12 mouse cellular contexts compared by ENCODE assay signal in the genomic region with DNA sequence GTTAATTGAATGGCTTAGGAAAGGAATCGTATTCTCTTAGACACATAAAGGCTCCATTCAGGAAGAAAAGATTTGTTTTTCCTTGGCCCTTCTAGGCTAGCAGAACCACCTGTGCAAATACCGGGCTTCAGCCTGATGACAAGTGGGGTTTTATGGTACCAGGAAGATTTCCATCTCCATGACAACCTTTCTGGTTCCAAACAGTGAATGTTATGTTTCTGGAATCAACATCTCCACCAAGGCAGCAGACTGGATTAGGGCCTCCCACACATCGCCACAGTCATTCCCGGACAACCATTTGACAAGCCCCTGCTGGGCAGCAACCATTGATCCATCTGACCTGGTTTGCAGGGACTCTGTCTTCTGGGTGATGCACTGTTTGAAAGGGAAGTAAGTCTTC.
A peak's percentile ranks its signal among the peaks of the same experiment; 100 is the strongest.
DNase-seq lines count a peak whose midpoint lies in the region; ATAC-seq lines count a peak whose summit lies in the region.
"Had no signal": no experiment of that assay in that cellular context is flagged by ENCODE, and none has a peak within 500 bp of the region (broad histone marks: within the 10 kb centered on the region; RNA-seq: fewer than 3 reads in every experiment).

No protein-coding gene starts in this region.

- H3K9ac ChIP-seq in hindbrain, embryonic 14.5 days = no peak overlapping the region
- H3K9ac ChIP-seq in midbrain, embryonic 16.5 days (ENCODE audit: low read depth, low read length) = no peak overlapping the region

- peak; percentile 48 for DNase-seq in Muller cell, postnatal 12 days (ENCODE audit: inconsistent ontology term)
- peak; percentile 75 for DNase-seq in embryo, embryonic 10.5 days (ENCODE audit: low spot score)
- no peak for DNase-seq in hindbrain, embryonic 14.5 days (ENCODE audit: low spot score)
- no peak for DNase-seq in heart, adult 9 months (ENCODE audit: low spot score in 2 of 2)
- DNase-seq in urinary bladder, adult 18-20 months (ENCODE audit: low spot score in 2 of 2) = no peak
- DNase-seq in kidney, postnatal 25 days = no peak
- DNase-seq: cerebellum, adult 9-11 months; lung, adult 2 months; thymus, postnatal 14 days had no signal

- H3K9me3 ChIP-seq in hindbrain, embryonic 14.5 days (ENCODE audit: control insufficient read depth, low read length) = no peaks in the 10 kb centered on the region
- H3K9me3 ChIP-seq in midbrain, embryonic 16.5 days (replicated peaks; ENCODE audit: control insufficient read depth, low read length, poor library complexity, severe bottlenecking) = no peaks in the 10 kb centered on the region

- 10% methylated on average over 4 of the region's 4 CpGs for WGBS in hindbrain, embryonic 14.5 days
- WGBS in midbrain, embryonic 16.5 days = 7% methylated on average over 4 of the region's 4 CpGs

- H3K4me2 ChIP-seq in hindbrain, embryonic 14.5 days (replicated peaks) = no peak overlapping the region
- no peak overlapping the region for H3K4me2 ChIP-seq in midbrain, embryonic 16.5 days (ENCODE audit: low read length)
- H3K4me2 ChIP-seq: heart, embryonic 11.5 days had no signal

- no peaks in the 10 kb centered on the region for H3K27me3 ChIP-seq in hindbrain, embryonic 14.5 days (ENCODE audit: control insufficient read depth, insufficient read depth, low read length)
- H3K27me3 ChIP-seq in midbrain, embryonic 16.5 days (ENCODE audit: control insufficient read depth, insufficient read depth, low read depth, low read length) = no peaks in the 10 kb centered on the region
- H3K27me3 ChIP-seq: CH12.LX had no signal

- H3K4me3 ChIP-seq in hindbrain, embryonic 14.5 days (replicated peaks; ENCODE audit: low read length) = no peak overlapping the region
- no peak overlapping the region for H3K4me3 ChIP-seq in midbrain, embryonic 16.5 days (ENCODE audit: low read depth, low read length)

- H3K27ac ChIP-seq in hindbrain, embryonic 14.5 days = no peak overlapping the region
- H3K27ac ChIP-seq in midbrain, embryonic 16.5 days (ENCODE audit: low read length) = no peak overlapping the region

- H3K4me1 ChIP-seq in hindbrain, embryonic 14.5 days (replicated peaks; ENCODE audit: control insufficient read depth, insufficient read depth, low read length) = peaks cover 12% of the 10 kb centered on the region
- H3K4me1 ChIP-seq in midbrain, embryonic 16.5 days (ENCODE audit: control insufficient read depth, insufficient read depth, low read length) = peaks cover 4% of the 10 kb centered on the region; the same call in 1 of the 2 replicates

- no peaks in the 10 kb centered on the region for H3K36me3 ChIP-seq in hindbrain, embryonic 14.5 days (replicated peaks; ENCODE audit: control insufficient read depth, insufficient read depth)
- H3K36me3 ChIP-seq in midbrain, embryonic 16.5 days (ENCODE audit: control insufficient read depth, insufficient read depth, low read length) = no peaks in the 10 kb centered on the region

- 0 out of 2 replicates have a peak, but pooled peaks have one; percentile 38 for ATAC-seq in hindbrain, embryonic 14.5 days (ENCODE audit: low FRiP score)
- ATAC-seq in midbrain, embryonic 16.5 days = peak; percentile 39; the same call in 1 of the 2 replicates

Comparison
In these comparisons a context has a peak if more than half of its experiments do, and no peak if none do; other contexts are left out.
1. DNase-seq: peak in Muller cell, postnatal 12 days (single experiment) and embryo, embryonic 10.5 days (single experiment); none in hindbrain, embryonic 14.5 days (single experiment), heart, adult 9 months (0 of 2), urinary bladder, adult 18-20 months (0 of 2) and kidney, postnatal 25 days (0 of 2).